Mouse (Mus musculus): ENCODE data around the gene Acvr1b.

The Acvr1b gene

GRCm38 (mm10) chr15:101248029-101248710 is 74.3 kb downstream of the Acvr1b start:
- no peak for DNase-seq (ENCODE audit: low read depth)

DNA sequence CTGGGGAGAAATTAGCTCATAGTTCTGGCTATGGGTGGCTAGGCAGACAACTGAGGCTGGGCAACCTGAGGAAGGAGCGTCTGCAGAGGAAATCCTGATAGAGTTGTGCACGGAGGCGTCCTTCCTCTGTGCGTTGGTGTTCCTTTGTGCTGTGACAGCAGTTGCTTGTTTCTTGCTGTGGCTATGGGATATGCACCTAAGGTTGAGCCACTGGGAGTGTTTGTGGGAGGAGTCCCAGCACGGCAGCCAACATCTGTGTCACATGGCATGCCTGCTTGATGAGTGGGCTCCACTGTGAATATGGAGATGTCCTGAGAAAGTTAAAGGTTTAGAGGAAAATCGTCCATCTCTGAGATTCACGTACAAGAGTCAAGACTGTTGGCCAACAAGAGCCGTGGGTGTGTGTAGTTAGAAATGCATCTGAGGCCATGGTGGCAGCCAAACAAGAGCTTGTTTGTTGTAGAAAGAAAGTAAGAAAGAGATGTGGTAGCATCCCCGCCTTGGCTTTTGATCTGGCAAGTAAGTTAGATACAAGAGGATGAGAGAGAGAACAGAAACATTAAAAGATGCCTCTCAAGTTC is 76.4 kb downstream of the Acvr1b start:
- DNase-seq (ENCODE audit: low read depth) = peak; percentile 78

DNA sequence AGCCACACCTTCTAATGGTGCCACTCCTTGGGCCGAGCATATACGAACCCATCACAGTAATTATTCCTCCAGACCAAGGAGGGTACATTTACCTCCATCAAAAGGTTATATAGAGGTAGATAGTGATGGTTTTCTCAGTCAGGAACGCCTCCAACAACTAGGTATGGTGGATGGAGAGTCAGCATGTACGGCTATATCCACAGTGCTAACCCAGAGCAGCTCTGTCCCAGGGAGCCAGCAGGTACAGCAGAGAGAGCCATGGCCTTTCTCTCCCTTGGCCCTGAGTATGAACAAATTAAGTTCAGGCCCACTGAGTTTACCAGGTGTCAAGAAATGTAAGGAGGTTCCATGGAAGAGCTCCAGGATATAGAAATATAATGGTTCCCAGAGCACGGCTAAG is 78.1 kb downstream of the Acvr1b start:
- no peak for DNase-seq (ENCODE audit: low read depth)

GRCm38 (mm10) chr15:101252614-101253013 is 78.7 kb downstream of the Acvr1b start:
- peak; percentile 56 for DNase-seq (ENCODE audit: low read depth)

DNA sequence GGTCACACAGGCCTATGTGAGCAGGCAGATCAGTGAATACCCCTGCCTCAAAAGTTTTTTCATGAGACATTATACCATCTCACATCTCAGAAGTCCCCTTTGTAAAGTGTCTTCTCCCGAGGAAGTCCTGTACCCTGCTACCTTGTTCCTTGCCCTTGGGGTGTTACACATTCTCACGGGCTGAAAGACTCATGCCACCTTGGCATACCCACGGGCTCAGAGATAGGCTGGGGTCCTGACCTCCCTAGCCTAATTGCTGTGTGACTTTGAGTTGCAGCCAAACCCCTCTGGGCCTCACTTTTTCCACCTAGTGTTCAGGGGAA is 79.7 kb downstream of the Acvr1b start:
- no peak for DNase-seq (ENCODE audit: low read depth)

- DNase-seq (ENCODE audit: low read depth) = peak; percentile 92
Measured at GRCm38 (mm10) chr15:101253886-101254795, 80.3 kb downstream of the Acvr1b start, which contains the start of gene Nr4a1. Gene Nr4a1 (plus strand): TSS chr15:101254269.

DNA sequence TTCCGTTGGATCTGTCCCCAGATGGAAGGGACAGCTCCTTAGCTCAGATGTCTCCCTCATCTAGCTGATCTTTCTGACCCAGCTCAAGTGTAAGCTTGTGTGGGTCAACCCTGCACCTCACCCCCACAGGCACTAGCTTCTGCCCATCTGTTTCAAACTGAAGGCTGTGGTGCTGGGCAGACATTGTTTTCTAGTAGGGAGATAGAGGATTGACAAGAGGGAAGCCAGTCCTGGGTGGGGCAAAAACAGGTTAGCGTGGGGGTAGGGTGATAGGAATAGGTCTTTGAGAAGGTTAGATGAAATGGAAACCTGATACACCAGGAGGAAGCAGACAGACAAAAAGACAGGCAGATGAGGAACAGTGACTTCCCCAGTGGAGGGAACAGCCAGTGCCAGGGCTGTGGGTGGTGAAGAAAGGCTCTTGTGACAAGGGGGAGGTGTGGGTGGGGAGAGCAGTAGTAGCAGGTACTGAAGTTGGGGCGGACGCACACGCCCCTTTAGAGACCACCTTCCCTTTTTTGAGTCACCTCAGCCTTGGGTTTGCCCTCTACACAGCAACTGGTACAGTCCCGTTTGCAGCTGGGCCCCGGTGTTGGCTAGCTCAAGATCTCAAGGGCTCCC is 82.1 kb downstream of the Acvr1b start:
- DNase-seq (ENCODE audit: low read depth) = peak; percentile 60

DNA sequence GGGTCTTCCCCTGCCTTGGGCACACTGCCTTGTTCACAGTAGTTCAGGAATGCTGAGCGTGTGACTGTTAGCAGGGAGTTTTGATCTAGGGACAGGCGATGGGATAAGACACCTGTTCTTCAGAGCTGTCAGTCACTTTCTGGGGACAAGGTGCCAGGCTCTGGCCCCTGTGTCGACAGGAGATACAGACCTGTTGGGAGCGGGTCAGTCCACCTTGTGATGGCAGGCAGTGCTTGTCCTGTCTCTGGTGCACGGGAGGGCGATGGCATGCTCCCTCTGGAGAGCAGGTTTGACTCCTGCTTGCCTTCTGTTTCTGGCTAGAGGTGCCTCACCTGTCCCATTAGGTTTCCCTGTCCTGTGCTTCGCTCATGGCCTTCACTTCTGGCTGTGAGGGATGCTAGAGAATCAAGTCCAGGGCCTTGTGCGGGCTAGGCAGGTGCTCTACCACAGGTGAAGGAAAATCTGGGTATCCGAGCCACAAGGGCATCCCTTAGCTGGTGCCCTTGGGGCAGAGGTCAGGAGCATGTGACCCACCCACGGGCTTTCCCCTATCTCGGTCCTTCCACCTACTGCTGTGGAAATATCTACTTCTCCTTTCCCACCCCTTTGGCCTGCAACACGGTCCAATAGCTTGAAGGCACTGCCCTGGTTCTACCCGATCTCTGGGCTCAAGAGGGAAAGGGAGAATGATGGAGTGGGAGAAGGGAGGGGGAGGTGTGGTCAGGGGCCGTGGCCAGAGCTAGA is 82.8 kb downstream of the Acvr1b start:
- DNase-seq (ENCODE audit: low read depth) = no peak

DNA sequence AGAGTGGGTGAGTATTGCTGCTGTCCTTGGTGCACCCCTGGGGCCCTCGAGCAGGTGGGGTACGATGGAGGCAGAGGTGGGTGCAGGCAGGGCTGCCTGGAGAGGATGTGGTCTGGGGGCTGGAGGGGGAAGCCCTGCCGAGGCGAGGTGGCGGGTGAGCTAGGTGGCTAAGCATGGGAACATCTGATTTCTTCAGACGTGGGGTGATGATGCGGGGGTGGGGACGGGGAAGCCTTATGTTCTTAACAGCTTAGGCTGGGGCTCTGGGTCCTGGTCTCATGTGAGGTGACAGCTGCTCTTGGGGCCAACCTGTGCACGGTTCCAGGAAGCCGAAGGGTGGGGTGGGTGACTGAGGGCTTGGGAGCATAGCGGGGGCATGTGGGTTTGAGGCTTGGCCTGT is 84.6 kb downstream of the Acvr1b start:
- peak; percentile 90 for DNase-seq (ENCODE audit: low read depth)

DNA sequence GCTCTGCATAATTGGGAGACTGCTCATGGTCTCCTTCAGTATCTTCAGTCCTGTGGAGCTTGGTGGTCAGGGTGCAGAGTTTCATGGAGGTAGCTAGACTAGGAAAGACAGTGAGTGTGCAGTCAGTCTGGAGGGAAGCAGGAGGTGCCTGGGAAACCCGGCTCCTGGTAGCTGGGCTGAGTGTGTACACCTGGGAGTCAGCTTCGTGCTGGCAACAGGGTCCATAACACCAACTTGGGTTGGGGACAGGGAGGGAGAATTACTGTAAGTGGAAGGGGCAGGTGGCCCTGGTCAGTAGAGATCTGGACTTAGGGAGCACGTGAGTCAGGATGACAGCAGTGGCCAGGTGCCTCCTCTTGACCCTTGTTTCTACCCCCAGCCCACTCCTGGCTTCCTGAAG is 86.1 kb downstream of the Acvr1b start:
- DNase-seq (ENCODE audit: low read depth) = no peak

DNA sequence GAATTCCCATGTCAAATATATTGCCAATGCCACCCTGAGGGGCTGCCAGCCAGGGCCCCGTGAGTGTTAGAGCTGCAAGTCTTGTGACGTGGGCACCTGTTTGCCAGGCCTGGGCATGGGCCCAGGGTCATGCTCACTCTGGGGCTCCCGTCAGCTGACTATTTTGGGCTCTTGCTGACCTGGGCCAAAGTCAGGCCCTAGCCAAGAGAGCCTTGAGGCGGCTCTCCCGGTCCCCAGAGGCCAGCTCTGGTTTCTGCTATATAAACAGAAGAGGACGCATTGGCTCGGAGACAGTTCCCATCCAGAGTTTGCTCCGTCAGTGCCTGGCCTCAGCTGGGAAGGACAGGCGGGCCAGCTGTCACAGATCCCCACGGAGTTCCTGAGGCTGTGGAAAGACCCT is 86.5 kb downstream of the Acvr1b start:
- DNase-seq (ENCODE audit: low read depth) = no peak

DNA sequence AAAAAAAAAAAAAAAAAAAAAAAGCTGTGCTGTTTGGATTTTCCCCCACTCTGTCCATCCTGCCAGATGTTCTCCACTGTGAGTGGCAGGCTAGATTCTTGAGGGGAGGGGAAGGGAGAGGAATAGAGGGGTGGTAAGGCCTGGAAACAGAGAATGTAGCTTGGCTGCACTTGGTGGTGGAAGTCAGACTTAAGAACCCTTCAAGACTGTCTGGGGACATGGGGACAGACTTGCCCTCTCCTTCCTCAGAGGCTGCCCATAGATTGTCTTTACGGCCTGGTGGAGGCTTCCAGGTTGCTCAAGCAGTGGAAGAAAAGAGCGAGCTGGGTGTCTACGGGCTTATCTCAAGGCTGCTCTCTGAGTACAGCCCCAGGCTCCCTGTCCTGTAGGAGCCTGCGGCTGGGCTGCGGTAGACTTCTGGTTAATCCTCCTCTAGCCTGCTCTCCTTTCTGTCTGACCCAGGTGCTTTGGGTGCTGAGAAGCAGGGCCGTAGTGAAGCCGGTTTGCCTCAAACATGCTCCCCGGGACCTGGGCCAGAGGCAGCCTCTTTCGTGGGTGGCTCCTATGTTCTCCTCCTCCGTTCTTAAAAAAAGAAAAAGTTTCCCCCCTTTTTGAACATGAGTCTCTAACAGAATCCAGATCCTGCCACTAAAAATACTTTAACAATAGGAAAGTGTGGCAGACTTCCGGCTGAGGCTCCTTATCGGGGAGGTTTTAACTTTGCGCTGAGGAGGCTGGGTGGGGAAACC is 87.2 kb downstream of the Acvr1b start:
- peak; percentile 48 for DNase-seq (ENCODE audit: low read depth)

DNA sequence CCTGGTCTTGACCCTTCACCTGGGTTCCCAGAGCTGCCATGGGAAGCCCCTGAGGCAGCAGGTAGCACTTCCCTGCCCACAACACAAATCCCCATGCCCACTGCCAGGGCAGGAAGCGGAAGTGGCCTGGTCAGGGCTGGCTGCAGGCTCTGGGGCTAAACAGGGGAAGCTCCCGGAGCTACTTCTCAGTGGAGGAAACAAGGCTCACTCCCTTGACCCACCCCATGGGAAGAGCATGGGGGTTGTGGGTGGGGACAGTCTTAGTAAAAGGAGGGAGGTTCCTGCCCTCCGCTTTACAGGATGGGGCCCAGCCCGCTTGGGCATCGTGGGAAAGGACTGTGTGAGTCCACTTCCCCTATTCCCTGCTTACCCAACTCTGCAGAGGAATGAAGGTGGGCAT is 88.6 kb downstream of the Acvr1b start:
- no peak for DNase-seq (ENCODE audit: low read depth)
